Mouse (Mus musculus) heart, embryonic 16.5 days (tissue): ENCODE data around the gene Bcat1. TPM values are rescaled to one million over a fixed set of nuclear protein-coding genes. Genes with fewer than 3 reads are reported as not detected.
A peak's percentile ranks its signal among the peaks of the same experiment; 100 is the strongest.

ENCODE experiments used
- ATAC-seq: fragments of 200-750 bp; cut with Nextera tagmentation; replicated peaks from 2 replicates; pipeline ENCODE4 v1.8.0; 2017; ENCODE audit warnings: moderate number of reproducible peaks; ENCODE audit not compliant: insufficient read depth, low FRiP score; ENCODE audit errors: extremely low read depth
- H3K27ac ChIP-seq: fragments of 300-500 bp; sonication (generic); 2 replicates; pipeline ENCODE4 v1.5.1; 2014; ENCODE audit warnings: mild to moderate bottlenecking, low read length, control low read depth, moderate library complexity
- H3K27me3 ChIP-seq: fragments of 300-500 bp; sonication (generic); 2 replicates; pipeline ENCODE4 v1.6.1; 2014; ENCODE audit warnings: low read length, mixed read lengths; ENCODE audit not compliant: control insufficient read depth, insufficient read depth
- H3K36me3 ChIP-seq: fragments of 300-500 bp; sonication (generic); 2 replicates; pipeline ENCODE4 v1.6.1; 2014; ENCODE audit not compliant: control insufficient read depth, insufficient read depth
- H3K4me1 ChIP-seq: fragments of 300-500 bp; sonication (generic); 2 replicates; pipeline ENCODE4 v1.6.1; 2014; ENCODE audit warnings: low read length, mixed read lengths; ENCODE audit not compliant: control insufficient read depth, insufficient read depth
- H3K4me2 ChIP-seq: fragments of 300-500 bp; sonication (generic); 2 replicates; pipeline ENCODE4 v1.6.1; 2014; ENCODE audit warnings: low read depth, mild to moderate bottlenecking, control low read depth, low read length
- H3K4me3 ChIP-seq: fragments of 300-500 bp; sonication (generic); 2 replicates; pipeline ENCODE4 v1.5.1; 2014; ENCODE audit warnings: mild to moderate bottlenecking, control low read depth, low read length
- H3K9ac ChIP-seq: fragments of 300-500 bp; sonication (generic); 2 replicates; pipeline ENCODE4 v1.6.1; 2014; ENCODE audit warnings: low read length, control low read depth
- H3K9me3 ChIP-seq: fragments of 300-500 bp; sonication (generic); replicated peaks from 2 replicates; pipeline ENCODE4 v1.6.1; 2016; ENCODE audit warnings: low read length; ENCODE audit not compliant: control insufficient read depth
- WGBS: fragments of 180-500 bp; shearing (Covaris S2); extraction: QIAGEN DNeasy Blood & Tissue Kit; methylation state at CpG from one replicate; pipeline ENCODE4 v1.1.7; 2014; 5-methylcytosine and 5-hydroxymethylcytosine counted together
- polyA plus RNA-seq: library from polyadenylated mRNA; unstranded; fragments of >200 nt; fragmentation: Nextera tagmentation; extraction: Ambion mirVana; gene quantifications from 2 replicates; pipeline ENCODE4 v1.2.1, GENCODE M21; 2015

The Bcat1 gene
- polyA plus RNA-seq, result 3.6 and 6.9 TPM in 2 replicates

GRCm38 (mm10) chr6:145075548-145076224, at the start of gene Bcat1:
Gene Bcat1, minus strand, starts transcription at chr6:145076184.
- Histone ChIP-seq H3K36me3 (no peaks in the 10 kb centered on the region), H3K27ac (no peak within 1 kb of the TSS), H3K4me1 (peaks cover 9% of the 10 kb centered on the region), H3K9ac (peak within 1 kb of the TSS; percentile 51), H3K27me3 (peaks cover 18% of the 10 kb centered on the region), H3K4me3 (peak within 1 kb of the TSS; percentile 54), H3K4me2 (peak within 1 kb of the TSS; percentile 68), H3K9me3 (no peaks in the 10 kb centered on the region)
- peak; percentile 25; the same call in 1 of the 2 replicates for ATAC-seq
- under 1% methylated on average over 39 of the region's 39 CpGs for WGBS

GRCm38 (mm10) chr6:145125591-145126113, 49.7 kb upstream of the Bcat1 start:
- Histone ChIP-seq H3K9ac (peak overlapping the region; percentile 57; the same call in 1 of the 2 replicates), H3K27me3 (no peaks in the 10 kb centered on the region), H3K4me3 (no peak overlapping the region), H3K36me3 (no peaks in the 10 kb centered on the region), H3K4me1 (peaks cover 38% of the 10 kb centered on the region), H3K9me3 (peaks cover 2% of the 10 kb centered on the region; the same call in 1 of the 2 replicates), H3K4me2 (peak overlapping the region; percentile 35), H3K27ac (peak overlapping the region; percentile 90)
- ATAC-seq, result peak; percentile 72
- 12% methylated on average over 7 of the region's 7 CpGs for WGBS

GRCm38 (mm10) chr6:145124621-145125020, 48.6 kb upstream of the Bcat1 start:
- H3K9ac ChIP-seq, result no peak overlapping the region
- no peak for ATAC-seq
- peaks cover 2% of the 10 kb centered on the region; the same call in 1 of the 2 replicates for H3K9me3 ChIP-seq
- no peaks in the 10 kb centered on the region for H3K36me3 ChIP-seq
- peaks cover 48% of the 10 kb centered on the region for H3K4me1 ChIP-seq
- 57% methylated on average over 1 of the region's 1 CpGs for WGBS
- no peak overlapping the region for H3K4me2 ChIP-seq
- H3K27me3 ChIP-seq, result no peaks in the 10 kb centered on the region
- no peak overlapping the region for H3K4me3 ChIP-seq
- peak overlapping the region; percentile 90 for H3K27ac ChIP-seq

GRCm38 (mm10) chr6:145123136-145124060, 47.4 kb upstream of the Bcat1 start:
- H3K27me3 ChIP-seq, result no peaks in the 10 kb centered on the region
- peaks cover 2% of the 10 kb centered on the region; the same call in 1 of the 2 replicates for H3K9me3 ChIP-seq
- H3K27ac ChIP-seq, result no peak overlapping the region
- peaks cover 48% of the 10 kb centered on the region for H3K4me1 ChIP-seq
- WGBS, result 71% methylated on average over 11 of the region's 11 CpGs
- no peak overlapping the region for H3K9ac ChIP-seq
- no peak for ATAC-seq
- peak overlapping the region; percentile 38 for H3K4me3 ChIP-seq
- H3K36me3 ChIP-seq, result no peaks in the 10 kb centered on the region
- peak overlapping the region; percentile 31; the same call in 1 of the 2 replicates for H3K4me2 ChIP-seq

GRCm38 (mm10) chr6:145122423-145123059, 46.6 kb upstream of the Bcat1 start:
- H3K9ac ChIP-seq, result peak overlapping the region; percentile 49; the same call in 1 of the 2 replicates
- WGBS, result 43% methylated on average over 8 of the region's 8 CpGs
- H3K4me1 ChIP-seq, result peaks cover 48% of the 10 kb centered on the region
- no peak for ATAC-seq
- peak overlapping the region; percentile 38 for H3K4me3 ChIP-seq
- peak overlapping the region; percentile 20; the same call in 1 of the 2 replicates for H3K27ac ChIP-seq
- H3K27me3 ChIP-seq, result no peaks in the 10 kb centered on the region
- peak overlapping the region; percentile 31; the same call in 1 of the 2 replicates for H3K4me2 ChIP-seq
- H3K9me3 ChIP-seq, result peaks cover under 1% of the 10 kb centered on the region; the same call in 1 of the 2 replicates
- no peaks in the 10 kb centered on the region for H3K36me3 ChIP-seq

GRCm38 (mm10) chr6:145121590-145122420, 45.8 kb upstream of the Bcat1 start:
- peak; percentile 31; the same call in 1 of the 2 replicates for ATAC-seq
- H3K4me3 ChIP-seq, result peak overlapping the region; percentile 38
- peaks cover 48% of the 10 kb centered on the region for H3K4me1 ChIP-seq

GRCm38 (mm10) chr6:145120787-145121589, 45.0 kb upstream of the Bcat1 start:
- Histone ChIP-seq H3K4me1 (peaks cover 43% of the 10 kb centered on the region), H3K36me3 (no peaks in the 10 kb centered on the region), H3K27me3 (no peaks in the 10 kb centered on the region), H3K9ac (peak overlapping the region; percentile 42), H3K27ac (peak overlapping the region; percentile 67), H3K9me3 (no peaks in the 10 kb centered on the region), H3K4me2 (peak overlapping the region; percentile 53), H3K4me3 (peak overlapping the region; percentile 15)
- peak; percentile 25; the same call in 1 of the 2 replicates for ATAC-seq
- 20% methylated on average over 18 of the region's 18 CpGs for WGBS

More at GRCm38 (mm10) chr6:145121590-145122420, 45.8 kb upstream of the Bcat1 start:
- H3K9me3 ChIP-seq, result no peaks in the 10 kb centered on the region
- WGBS, result 59% methylated on average over 21 of the region's 21 CpGs
- H3K27me3 ChIP-seq, result no peaks in the 10 kb centered on the region
- H3K4me2 ChIP-seq, result peak overlapping the region; percentile 53; the same call in 1 of the 2 replicates
- peak overlapping the region; percentile 67 for H3K27ac ChIP-seq
- no peaks in the 10 kb centered on the region for H3K36me3 ChIP-seq
- H3K9ac ChIP-seq, result peak overlapping the region; percentile 49
